Mouse (Mus musculus) right cerebral cortex, postnatal 36 days (tissue): Measurements from ENCODE around the gene Tbc1d22a.

Experiments
- DNase-seq, 2 experiments: peaks; one replicate each; pipeline ENCODE4 v3.0.0; 2022; ENCODE audit warnings: low spot score in 2 of 2, mixed read lengths in 1 of 2

The Tbc1d22a gene

DNA sequence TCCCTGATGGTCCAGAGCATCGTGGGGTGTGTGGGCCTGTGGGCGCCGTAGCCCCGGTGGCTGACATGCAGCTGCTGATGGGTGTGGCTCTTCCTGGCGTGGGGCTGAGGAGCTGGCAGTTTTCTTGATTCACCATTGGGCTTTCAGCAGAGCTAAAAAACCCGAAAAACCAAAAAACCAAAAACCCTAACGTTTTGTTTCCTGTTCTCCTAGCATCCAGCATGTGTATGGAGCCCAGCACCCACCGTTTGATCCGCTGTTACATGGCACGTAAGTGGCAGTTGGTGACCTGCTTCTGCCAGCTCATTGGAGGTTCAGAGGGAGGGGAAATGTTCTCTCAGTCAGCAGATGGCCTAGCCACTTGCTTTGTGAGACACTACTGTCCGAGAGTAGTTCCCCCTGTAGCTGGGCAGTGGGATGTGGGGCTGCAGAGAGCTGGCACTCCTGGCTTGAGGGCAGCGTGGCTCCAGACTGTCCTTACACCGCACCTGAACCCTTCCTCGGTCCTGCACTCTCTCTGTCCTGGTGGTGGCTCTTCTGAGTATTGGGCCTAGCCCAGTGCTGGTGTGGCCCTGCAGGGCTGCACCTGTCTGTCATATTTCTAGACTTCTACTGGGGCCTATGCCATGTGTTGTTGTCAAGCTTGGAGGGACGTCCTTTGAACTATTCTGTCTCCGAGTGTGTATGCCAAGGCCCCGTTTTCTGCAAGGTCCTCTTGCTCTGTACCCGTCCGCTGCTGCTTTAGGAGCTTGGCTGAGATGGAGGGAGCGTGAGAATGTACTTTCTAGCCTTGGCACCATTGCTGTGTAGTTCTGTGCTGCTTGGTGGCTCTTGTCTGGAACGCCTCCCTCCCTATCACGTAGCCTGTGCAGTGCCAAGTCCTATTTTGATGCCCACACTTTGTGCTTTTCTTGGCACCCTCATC lies 20.5 kb downstream of the Tbc1d22a start:
- DNase-seq = peak; percentile 60 to 82

DNA sequence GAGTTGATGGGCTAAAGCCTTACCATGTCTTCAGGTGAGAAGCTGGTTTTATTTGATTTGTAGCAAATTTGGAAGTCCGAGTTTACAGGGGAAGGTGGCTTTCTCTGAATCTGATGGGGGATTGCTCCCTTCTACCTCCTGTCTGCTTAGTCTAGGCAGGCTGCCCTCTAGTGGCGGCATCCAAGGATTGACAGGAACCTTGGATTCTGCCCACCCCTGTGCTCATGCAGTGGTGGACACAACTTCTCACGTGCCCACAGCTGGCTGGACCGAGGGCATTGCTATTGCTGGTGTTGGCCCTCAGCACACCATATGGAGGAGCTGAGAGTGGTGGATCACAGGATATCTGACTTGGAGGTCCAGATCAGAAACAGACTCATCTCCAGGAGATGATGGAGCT lies 22.0 kb downstream of the Tbc1d22a start:
- DNase-seq = no peak

DNA sequence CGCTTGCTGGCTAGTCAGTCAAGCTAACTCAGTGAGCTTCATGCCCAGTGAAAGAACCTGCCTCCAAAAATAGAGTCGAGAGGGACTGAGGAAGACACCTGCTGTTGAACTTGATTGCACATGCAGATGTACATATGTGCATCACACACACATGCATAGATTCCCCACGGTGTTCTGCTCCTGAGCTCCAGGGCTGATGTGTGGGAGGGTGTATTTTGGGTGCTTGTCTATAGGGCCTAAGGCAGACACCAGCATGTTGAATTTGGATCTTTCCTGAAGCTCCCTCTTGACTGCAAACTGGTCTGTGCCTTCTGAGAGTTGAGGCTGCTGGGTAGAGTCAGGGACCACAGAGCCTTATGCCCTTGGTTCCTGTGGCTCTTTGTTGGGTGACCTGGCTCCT lies 23.8 kb downstream of the Tbc1d22a start:
- DNase-seq = no peak

DNA sequence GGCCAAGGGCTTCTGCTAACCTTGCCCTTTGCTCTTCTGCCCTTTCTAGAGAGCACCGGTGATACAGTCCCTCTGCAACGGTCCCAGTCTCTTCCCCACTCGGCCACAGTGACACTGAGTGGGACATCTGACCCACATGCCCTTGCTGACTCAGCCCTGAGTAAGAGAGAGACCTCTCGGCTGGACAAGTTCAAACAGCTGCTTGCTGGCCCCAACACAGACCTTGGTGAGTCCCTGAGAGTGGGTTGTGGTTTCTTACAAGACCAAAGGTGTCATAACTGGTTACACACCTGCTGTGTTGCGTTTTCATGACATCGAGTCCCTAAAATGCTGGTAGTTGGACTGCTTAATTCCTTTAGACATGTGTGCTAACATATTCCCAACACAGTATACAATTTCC lies 24.8 kb downstream of the Tbc1d22a start:
- DNase-seq = no peak

DNA sequence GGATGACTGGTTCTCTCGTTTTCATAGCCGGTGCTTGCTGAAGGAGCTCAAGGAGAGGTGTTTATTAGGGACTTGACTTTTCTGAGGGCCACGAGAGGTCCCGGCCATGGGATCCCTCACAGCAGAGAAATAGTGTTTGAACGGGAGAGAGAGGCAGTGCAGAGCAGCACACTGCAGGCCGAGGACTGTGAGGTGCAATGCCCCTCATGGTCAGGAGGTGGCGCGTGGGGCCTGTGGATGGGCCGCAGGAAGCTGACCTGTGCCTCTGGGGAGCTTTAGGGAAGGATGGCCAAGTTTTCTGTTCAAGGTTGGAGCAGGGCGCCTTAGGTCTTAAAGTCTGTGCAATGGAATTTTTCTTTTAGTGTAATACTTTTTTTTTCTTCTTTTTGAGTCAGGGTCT lies 25.5 kb downstream of the Tbc1d22a start:
- no peak for DNase-seq

DNA sequence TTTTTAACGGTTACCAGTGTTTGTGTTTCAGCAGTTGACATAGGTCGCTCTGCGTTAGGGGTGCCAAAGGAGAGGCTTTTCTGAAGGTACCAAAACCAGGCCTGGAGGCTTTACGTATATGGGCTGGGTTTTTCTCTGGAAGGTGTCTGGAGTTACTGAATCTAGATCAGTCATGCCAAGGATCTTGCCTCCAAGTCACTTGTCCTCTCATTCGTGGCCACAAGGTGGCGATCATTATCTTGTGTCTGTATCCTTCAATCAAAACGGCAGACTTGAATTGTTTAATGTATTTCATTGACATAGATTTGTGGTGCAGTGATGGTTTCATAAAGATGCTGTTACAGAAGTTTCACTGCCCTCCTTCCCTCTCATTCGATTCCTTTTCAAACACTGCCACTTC lies 29.4 kb downstream of the Tbc1d22a start:
- DNase-seq = peak; percentile 61 to 72

DNA sequence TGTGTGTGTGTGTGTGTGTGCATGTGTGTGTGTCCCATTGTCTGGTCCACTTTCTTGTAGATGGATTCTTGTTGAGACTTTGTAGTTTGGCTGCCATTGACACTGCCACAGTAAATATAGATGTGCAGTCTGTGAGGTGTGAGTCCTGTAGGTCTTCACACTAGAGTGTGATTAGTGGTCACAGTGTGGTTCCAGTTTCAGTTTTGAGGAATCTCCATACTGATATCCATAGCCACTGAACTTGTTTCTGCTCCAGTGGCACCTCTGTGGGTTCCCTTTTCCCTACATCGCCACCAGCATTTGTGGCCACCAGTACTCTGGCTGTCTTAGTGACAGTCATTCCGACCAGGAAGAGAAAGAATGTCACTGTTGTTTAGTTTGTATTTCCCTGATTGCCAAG lies 30.1 kb downstream of the Tbc1d22a start:
- DNase-seq = no peak

DNA sequence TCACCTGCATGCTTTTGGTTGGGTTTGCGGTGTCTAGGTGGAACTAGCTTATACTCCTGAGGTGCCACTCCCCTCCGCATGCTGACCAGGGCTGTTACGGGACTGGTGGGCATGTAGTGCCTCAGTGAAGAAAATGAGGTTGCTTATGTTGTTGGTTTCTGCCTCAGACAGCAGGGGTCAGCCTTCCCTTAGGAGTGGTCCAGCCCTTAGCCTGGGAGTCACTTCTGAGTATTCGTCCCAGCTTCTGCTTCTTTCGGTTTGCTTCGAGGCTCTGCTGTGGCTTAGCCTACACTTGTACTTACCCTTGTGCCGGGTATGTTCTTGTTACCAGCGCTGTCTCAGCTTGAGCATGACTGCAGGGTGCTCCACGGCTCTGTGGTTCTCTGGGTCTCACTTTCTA lies 36.0 kb downstream of the Tbc1d22a start:
- DNase-seq = no peak

DNA sequence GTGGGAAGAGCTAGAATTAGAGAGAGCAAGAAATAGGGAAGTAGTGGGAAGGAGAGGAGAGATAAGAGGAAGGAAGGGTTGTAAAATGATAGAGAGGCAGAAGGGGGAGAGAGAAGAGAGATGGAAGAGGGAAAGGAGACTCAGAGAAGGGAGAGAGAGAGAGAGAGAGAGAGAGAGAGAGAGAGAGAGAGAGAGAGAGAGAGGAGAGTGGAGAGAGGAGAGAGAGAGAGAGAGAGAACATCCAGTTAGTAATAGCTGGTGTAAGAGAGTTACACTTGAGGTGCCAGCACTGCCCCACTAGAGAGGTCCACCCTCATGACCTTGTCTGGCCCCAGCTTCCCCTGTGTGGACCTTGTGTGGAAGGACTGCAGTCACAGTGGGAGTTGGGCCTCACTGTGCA lies 37.9 kb downstream of the Tbc1d22a start:
- DNase-seq = no peak

DNA sequence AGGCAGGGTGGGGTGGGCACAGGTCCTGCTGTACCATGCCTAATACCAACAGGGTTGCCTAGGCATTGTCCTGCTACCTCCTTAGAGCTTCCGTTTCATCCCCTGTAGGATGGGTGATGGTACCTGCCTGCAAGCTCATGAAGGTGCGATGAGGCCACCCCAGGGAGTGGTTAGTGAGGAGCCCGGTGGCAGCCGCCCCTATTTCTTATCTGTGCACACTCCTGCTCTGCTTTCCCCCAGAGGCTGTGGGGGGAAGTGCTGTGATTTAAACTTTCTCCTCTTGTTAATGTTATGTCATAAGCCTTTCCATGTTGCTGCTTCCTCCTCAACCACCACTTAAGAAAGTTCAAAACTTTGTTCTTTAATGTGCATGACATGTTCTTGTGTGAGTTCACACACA lies 38.4 kb downstream of the Tbc1d22a start:
- DNase-seq = no peak

DNA sequence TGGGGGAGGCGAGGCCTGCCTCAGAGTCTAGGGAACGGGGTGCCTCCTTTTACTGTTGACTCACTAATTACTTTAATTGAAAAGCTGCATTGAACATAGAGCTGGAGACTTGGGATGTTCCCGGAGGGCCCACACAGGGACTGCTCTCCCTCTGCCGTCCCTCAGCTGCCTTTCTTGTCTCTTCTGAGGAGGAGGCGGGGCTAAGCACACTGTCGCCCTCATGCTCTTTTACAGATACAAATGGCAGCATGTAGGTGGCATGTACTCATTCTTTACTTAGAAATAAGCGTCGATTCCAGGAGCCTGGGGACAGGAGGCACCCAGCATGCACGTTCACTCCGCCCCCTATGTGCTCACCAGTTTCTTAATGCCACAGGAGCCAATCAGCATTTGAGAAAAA lies 39.2 kb downstream of the Tbc1d22a start:
- peak; percentile 46 to 76 for DNase-seq

DNA sequence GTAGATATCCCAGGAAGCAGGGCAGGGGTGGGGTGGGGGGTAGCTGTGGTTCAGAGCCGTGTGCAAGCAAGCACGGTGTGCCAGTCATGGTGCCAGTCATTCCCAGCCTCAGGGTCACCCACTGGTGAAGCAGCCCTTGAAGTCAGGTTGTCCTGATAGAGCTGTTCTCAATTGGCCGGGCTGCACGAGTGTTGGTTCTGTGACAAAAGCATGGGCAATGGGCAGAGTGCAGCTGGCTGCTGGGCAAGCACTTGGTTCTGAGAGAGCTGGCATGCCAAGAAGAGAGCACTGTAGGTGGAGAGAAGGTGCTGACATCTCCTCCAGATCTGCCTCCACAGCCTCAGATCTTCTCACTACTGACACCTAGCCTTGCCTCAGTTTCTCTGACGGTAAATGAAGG lies 41.9 kb downstream of the Tbc1d22a start:
- no peak for DNase-seq

DNA sequence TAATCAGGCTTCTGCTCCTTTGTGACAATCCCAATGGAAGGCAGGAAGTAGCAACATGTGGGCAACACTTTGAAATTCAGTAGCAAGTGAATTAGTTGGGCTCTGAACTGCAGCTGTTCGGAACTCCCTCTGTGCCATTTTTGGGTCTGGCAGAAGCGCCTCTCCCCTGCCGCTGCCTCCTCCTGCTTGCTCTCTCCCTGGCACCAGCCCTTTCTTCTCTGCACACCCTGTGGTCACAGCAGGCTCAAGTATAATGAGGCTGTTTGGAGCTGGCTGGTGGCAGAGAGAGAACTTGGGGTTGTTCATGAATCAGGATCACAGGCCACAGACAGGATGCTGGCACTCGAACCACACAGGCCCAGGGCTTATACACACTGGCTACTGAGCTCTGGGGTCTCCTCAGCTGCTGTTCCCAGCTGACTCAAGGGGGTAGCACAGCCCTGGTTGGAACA lies 42.5 kb downstream of the Tbc1d22a start:
- DNase-seq = no peak

DNA sequence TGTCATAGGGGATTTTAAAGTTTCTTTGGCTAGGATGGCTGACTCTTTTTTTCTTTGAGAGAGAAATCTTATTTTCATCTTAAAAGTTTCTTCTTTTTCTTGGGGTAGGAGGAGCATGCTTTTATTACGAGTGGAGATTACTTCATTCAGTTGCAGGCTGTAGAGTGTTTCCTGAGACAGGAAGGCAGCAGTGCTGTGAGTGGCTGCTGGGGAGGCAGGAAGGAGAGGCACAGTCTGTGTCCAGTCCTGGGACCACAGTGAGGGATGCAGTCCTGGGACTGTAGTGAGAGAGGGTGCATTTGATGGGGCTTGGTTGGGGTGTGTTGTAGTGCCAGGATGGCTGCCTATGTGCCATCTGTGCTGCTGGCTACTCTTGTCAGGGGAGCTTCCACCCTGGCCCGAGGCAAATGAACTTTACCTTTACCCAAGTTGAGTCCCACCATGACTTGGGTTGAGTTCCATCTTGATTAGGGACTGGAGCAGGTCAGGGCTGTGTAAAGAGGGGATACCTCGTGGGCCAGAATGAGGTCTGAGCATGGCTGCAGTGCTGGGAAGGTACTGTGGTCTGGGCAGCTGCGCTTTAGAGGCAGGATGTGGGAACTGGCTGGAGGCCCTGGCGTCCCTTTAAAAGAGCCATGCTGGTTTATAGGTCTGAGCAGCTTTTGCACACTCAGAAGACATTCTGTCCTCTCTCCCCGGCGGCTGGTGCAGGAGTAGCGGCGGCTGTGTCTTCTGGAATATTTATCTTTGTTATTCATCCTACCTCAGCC lies 43.8 kb downstream of the Tbc1d22a start:
- DNase-seq = no peak

DNA sequence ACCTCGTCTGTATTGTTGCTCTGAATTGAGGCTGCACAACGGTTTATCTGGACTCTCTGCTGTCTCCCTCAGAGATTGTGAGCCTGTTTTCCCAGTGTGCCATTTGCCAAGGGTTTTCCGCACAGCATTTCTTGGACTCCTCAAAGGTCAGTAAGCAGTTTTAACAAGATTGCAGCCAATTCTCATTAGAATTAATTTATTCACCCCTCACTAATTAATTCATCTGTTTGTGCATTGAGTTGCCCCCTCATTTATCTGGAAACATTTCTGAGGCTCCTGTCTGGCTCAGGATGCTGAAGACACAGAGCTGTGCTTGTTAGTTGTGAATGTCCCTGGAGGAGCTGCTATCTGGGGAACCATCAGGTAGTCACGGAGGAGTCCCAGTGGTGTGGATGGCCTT lies 45.0 kb downstream of the Tbc1d22a start:
- no peak for DNase-seq

DNA sequence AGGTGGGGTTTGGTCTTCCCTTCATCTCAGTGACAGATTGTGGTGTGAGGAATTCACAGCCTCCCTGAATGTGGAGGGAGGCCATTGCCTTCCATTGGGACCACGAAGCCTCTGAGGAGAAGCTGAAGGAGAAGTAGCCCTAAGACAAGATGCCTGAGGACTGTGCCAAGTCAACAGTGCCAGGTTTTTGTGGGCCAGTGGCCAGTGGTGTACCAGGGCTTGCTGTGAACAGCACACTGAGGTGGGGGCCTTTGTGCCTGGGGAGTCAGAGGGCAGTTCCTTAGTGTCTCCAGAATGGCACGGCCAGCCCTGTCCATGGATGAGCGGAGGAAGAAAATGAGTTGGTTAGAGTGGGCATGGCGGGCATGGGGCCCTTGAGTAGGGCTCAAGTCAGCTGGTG lies 45.9 kb downstream of the Tbc1d22a start:
- DNase-seq = no peak

DNA sequence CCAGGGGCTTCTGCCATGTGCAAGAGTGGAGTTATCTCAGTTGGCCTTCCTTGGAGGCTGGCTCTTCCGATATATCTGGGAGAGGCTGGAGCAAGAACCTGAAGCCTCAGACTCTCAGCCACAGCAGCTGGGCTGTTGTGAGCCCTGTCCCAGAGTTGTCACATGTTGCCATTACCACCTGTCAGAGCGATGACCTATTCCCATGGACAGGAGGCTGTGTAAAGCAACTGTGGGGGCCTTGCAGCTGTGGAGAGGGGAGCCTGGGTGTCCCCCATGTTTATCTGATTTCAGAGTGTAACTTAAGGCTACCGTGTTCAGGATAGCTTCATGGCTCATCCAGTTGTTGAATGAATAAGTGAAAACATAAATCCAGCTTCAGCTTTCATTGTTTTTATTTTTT lies 50.1 kb downstream of the Tbc1d22a start:
- DNase-seq = no peak

DNA sequence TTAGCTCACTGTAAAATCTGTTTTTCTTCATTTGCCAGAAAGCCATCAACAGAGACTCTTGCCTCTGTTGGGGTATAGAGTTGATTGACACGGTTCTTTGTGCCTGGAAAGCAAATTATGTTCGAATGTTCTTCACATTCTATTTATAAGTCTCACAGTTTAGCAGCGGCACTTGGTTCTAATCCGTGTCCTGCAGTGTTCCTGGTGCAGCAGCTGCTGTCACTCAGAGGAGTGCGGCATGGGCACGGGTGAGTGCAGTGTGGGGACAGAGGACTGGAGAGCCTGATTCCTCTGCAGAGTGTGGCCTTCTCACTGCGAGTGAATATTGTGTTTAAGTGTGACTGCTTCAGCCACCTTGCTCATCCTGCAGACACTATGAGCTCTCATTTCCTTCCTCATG lies 50.5 kb downstream of the Tbc1d22a start:
- DNase-seq = no peak

DNA sequence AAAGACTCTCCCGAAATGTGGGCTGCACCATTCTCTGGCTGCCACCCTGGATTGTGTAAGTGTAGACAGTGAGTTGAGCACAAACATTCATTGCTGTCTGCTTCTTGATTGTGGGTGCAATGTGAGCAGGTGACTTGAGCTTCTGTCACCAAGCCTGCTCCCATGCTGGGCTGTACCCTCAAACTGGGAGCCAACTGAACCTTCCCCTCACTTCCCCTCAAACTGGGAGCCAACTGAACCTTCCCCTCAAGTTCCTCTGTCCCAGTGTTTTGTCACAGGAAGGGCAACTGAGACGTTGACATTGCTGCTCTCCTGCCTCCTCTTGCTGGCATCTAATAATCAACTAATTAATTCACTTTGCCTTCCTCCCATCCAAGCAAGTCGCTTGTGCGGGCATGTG lies 52.7 kb downstream of the Tbc1d22a start:
- no peak for DNase-seq

DNA sequence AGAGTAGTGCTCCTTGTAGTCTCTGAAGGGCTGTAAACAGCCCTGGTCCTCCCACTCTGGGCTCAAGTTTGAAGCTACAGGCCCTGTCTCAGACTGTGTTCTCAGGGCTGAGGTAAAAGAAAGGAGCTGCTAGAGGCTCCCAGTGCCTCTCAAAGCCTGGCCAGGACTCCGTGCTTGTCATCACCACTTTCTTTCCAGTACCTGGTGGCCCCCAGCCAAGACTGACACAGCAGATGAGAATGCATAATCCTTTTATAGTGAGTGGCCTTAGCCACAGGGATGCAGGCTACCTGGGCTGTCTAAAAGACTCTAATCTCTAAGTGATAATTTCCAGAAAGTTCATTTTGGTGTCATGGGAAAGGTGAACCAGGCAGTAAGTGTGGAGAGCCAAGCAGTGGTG lies 54.3 kb downstream of the Tbc1d22a start:
- DNase-seq = no peak

DNA sequence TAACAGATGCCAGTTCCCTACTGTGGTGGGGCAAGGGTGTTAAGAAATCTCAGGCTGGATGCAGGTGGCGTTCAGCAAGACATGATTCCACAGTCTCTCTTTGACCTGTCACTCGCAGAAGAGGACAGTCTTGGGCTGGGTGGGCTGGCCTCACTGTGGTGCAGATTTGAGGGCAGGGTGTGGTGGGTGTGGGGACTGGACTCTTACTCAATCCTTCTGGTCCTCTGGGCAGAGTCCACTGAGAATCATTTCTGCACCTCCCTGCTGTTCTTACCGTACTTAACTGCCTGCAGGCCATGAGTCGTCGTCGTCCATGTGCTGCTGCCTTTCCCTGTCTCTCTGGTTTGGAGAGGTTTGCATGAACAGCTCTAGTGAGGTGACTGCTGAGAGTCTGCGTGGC lies 61.5 kb downstream of the Tbc1d22a start:
- no peak for DNase-seq

DNA sequence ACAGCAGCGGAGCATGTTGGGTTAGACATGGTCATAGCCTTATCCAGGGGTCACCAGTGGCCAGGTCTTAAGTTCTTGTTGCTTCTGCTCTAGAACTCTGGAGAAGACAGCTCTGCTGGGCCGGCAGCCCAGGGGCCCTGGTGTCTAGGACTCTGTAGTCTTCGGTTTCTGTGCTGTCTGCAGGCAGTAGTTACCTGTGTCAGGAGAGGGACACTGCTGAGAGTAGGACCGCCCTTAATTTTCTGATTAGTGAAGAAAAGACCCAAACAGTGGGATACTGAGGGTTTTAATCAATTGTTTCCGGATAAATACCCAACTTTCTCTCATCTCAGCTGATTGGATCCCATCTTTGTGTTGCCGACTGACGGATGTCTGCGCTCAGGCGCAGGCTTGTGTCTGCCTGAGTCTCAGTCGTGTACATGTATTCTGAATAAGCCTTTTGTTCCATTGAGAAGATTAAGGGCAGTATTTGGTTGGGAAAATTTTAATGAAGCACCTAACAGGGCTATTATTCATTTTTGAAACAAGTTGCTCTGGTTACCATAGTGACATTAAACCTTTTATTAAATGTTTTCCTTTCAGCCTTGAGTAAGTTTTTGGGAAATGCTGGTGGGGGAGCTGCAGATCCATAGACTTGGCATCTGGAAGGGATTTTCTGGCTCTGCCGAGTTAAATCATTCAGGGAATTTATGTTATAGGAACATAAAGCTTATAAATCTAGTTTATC lies 62.4 kb downstream of the Tbc1d22a start:
- no peak for DNase-seq
